Mouse (Mus musculus) olfactory bulb, adult 2 months (tissue): ENCODE results near the gene Il13ra1.

Experiments
- CTCF ChIP-seq: fragments of 200-500 bp; IDR thresholded peaks from 2 replicates; pipeline ENCODE4 v1.5.1; 2012; ENCODE audit warnings: low read depth, mild to moderate bottlenecking, low read length, moderate library complexity; ENCODE audit not compliant: insufficient read depth
- POLR2A ChIP-seq: fragments of 200-500 bp; IDR thresholded peaks from 2 replicates; pipeline ENCODE4 v1.6.1; 2012; ENCODE audit warnings: mild to moderate bottlenecking, low read depth, low read length, moderate library complexity; ENCODE audit not compliant: insufficient read depth

DNA sequence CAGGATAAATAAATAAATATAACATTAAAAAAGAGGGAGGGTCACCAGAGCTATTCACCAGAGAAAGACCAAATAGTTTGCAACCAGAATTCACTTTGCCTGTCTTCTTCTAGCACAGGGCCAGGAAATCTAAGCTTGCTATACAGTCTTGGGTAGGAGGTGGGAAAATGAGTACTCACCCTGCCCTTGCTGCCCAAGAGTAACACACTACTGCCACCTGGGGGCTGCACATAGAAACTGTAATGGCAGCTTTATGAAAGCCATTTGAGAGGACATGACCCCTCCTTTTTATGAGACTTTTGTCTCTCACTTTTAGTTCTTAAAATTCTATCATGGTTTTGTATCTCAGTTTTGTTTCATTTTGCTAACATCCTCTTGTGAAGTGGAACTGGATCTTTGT lies 71.7 kb downstream of the Il13ra1 start:
- TF ChIP-seq POLR2A (no peak), CTCF (no peak)
